In the genomic region with DNA sequence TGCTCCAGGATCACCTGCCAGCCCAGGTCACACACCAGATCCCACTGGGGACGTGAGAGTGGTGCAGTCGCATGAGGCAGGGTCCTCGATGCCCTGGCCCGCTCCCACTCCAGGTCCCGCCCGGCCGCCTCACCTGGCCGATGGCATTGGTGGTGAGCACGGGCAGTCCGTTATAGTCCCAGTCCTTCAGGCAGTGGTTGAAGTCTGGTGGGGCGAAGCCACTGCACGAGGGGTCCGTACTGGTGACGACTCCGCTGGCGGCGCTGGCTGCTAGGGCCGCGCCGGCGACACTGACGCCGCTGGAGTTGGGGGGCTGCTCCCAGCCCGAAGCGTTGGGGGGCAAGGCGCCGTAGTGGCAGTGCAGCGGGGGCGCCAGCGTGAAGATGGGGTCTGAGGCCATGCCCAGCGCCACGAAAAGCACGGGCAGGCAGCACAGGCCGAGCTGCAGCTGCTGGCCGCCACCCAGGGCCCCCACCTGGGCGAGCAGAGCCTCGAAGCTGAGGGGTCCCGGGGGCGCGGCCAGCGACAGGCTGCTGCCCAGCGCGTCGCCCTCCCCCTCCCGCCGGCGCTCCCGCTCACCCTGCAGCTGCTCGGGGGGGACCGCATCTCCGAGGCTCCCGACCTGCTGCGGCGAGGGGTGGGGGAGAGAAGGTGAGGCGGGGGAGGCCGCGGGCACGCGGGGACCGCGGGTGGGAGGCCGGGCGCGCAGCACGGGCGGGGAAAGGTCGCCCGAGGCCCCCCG, we compare ENCODE assay signal across 9 mouse cellular contexts. TPM values are rescaled to one million over a fixed set of nuclear protein-coding genes. Genes with fewer than 3 reads are reported as not detected.
DNase-seq lines count a peak whose midpoint lies in the region; ATAC-seq and TF ChIP-seq lines count a peak whose summit lies in the region.
"Had no signal": no experiment of that assay in that cellular context is flagged by ENCODE, and none has a peak within 500 bp of the region (broad histone marks: within the 10 kb centered on the region; RNA-seq: fewer than 3 reads in every experiment).

No protein-coding gene starts in this region.

- peak overlapping the region; percentile 98 for H3K4me2 ChIP-seq in forebrain, embryonic 12.5 days
- H3K4me2 ChIP-seq in limb, embryonic 15.5 days, result peak overlapping the region; percentile 80

- intact Hi-C loops in left cerebral cortex, postnatal 36 days (cut with DNase I), result no loop called here

- no peaks in the 10 kb centered on the region for H3K9me3 ChIP-seq in forebrain, embryonic 12.5 days
- H3K9me3 ChIP-seq in limb, embryonic 15.5 days, result no peaks in the 10 kb centered on the region

- no peaks in the 10 kb centered on the region for H3K27me3 ChIP-seq in forebrain, embryonic 12.5 days
- no peaks in the 10 kb centered on the region for H3K27me3 ChIP-seq in limb, embryonic 15.5 days
- peaks cover 15% of the 10 kb centered on the region for H3K27me3 ChIP-seq in small intestine, adult 2 months (ENCODE audit: control insufficient read depth, insufficient read depth, low read length)

- no peak for TF ChIP-seq CTCF in lung, adult 2 months (IDR thresholded peaks at IDR 0.05; ENCODE audit: insufficient read depth, low read length)
- no peak for TF ChIP-seq CTCF in small intestine, adult 2 months (IDR thresholded peaks at IDR 0.05; ENCODE audit: extremely low read depth, insufficient read length, insufficient replicate concordance, low read depth, low read length)

- peaks cover 4% of the 10 kb centered on the region for H3K4me1 ChIP-seq in lung, adult 2 months (ENCODE audit: control insufficient read depth, insufficient read depth, low read length)
- H3K4me1 ChIP-seq in forebrain, embryonic 12.5 days, result peaks cover 24% of the 10 kb centered on the region
- H3K4me1 ChIP-seq in limb, embryonic 15.5 days, result peaks cover 29% of the 10 kb centered on the region
- peaks cover 6% of the 10 kb centered on the region for H3K4me1 ChIP-seq in small intestine, adult 2 months (ENCODE audit: control insufficient read depth, insufficient read depth, insufficient read length, low read length)

- peak overlapping the region; percentile 98 for H3K9ac ChIP-seq in forebrain, embryonic 12.5 days
- H3K9ac ChIP-seq in limb, embryonic 15.5 days, result peak overlapping the region; percentile 89

- H3K27ac ChIP-seq in forebrain, embryonic 12.5 days, result peak overlapping the region; percentile 89
- H3K27ac ChIP-seq in limb, embryonic 15.5 days, result peak overlapping the region; percentile 94
- no peak overlapping the region for H3K27ac ChIP-seq in small intestine, adult 2 months (ENCODE audit: insufficient read depth, low read depth, low read length)

- no peak for DNase-seq in lung, adult 2 months
- DNase-seq in lung, postnatal 25 days (ENCODE audit: low spot score), result no peak
- DNase-seq in cerebellum, postnatal 10 days, result peak; percentile 84 to 85
- no peak for DNase-seq in left cerebral cortex, postnatal 36 days (ENCODE audit: low spot score in 2 of 2)

- peak overlapping the region; percentile 70 for H3K4me3 ChIP-seq in lung, adult 2 months (replicated peaks; ENCODE audit: extremely low read depth, low read depth, low read length)
- H3K4me3 ChIP-seq in forebrain, embryonic 12.5 days (replicated peaks), result peak overlapping the region; percentile 97
- H3K4me3 ChIP-seq in limb, embryonic 15.5 days, result peak overlapping the region; percentile 92
- peak overlapping the region; percentile 72 for H3K4me3 ChIP-seq in small intestine, adult 2 months (ENCODE audit: low read depth, low read length)

- peaks cover 46% of the 10 kb centered on the region for H3K36me3 ChIP-seq in forebrain, embryonic 12.5 days (replicated peaks)
- H3K36me3 ChIP-seq in limb, embryonic 15.5 days, result peaks cover 48% of the 10 kb centered on the region
- no peaks in the 10 kb centered on the region for H3K36me3 ChIP-seq in small intestine, adult 2 months (ENCODE audit: control insufficient read depth, insufficient read depth, low read length)

- WGBS in lung, adult 2 months, result 6% methylated on average over 67 of the region's 69 CpGs
- WGBS in forebrain, embryonic 12.5 days, result 2% methylated on average over 55 of the region's 69 CpGs
- 2% methylated on average over 52 of the region's 69 CpGs for WGBS in limb, embryonic 15.5 days
- WGBS in small intestine, adult 2 months, result 5% methylated on average over 69 of the region's 69 CpGs

- no peak for TF ChIP-seq POLR2A in lung, adult 2 months (IDR thresholded peaks at IDR 0.05; ENCODE audit: borderline replicate concordance, extremely low read depth, low read depth, low read length)
- TF ChIP-seq POLR2A in small intestine, adult 2 months (IDR thresholded peaks at IDR 0.05; ENCODE audit: low read depth, low read length), result no peak

- ATAC-seq in forebrain, embryonic 12.5 days (ENCODE audit: low FRiP score), result peak; percentile 69
- ATAC-seq in limb, embryonic 15.5 days (ENCODE audit: insufficient number of reproducible peaks, low FRiP score, low TSS enrichment, low read depth), result peak; percentile 32; the same call in 1 of the 2 replicates

RNA-seq across cellular contexts. Expression of gene Slc22a17, which starts 0.7 kb away (rescaled TPM):
- polyA plus RNA-seq in lung, adult 2 months (2012; rRNA removed), result 61.8 and 63.8 TPM in 2 replicates
- 93.3 and 97.8 TPM in 2 replicates for polyA plus RNA-seq in forebrain, embryonic 12.5 days (2016; fragmentation: Nextera tagmentation; extraction: Ambion mirVana)
- polyA plus RNA-seq in limb, embryonic 15.5 days (2015; fragmentation: Nextera tagmentation; extraction: Ambion mirVana), result 56.3 and 70.6 TPM in 2 replicates
- polyA plus RNA-seq in small intestine, adult 2 months (2012; rRNA removed), result 15.2 and 18.0 TPM in 2 replicates
- 100 to 1,000 TPM; 618 to 651 TPM for total RNA-seq in left cerebral cortex, postnatal 36 days (2021)

RNA-seq across cellular contexts. Expression of gene Efs, which starts 13.6 kb away (rescaled TPM):
- polyA plus RNA-seq in lung, adult 2 months (2012; rRNA removed), result 11.8 and 16.3 TPM in 2 replicates
- 36.8 and 37.8 TPM in 2 replicates for polyA plus RNA-seq in forebrain, embryonic 12.5 days (2016; fragmentation: Nextera tagmentation; extraction: Ambion mirVana)
- 57.2 and 58.0 TPM in 2 replicates for polyA plus RNA-seq in limb, embryonic 15.5 days (2015; fragmentation: Nextera tagmentation; extraction: Ambion mirVana)
- polyA plus RNA-seq in small intestine, adult 2 months (2012; rRNA removed), result 5.4 and 5.7 TPM in 2 replicates
- total RNA-seq in left cerebral cortex, postnatal 36 days (2021), result 1 to 10 TPM; 7.1 to 7.3 TPM
- total RNA-seq: common myeloid progenitor, adult 5-6 weeks; neutrophil, adult 5-6 weeks had no signal

RNA-seq across cellular contexts. Expression of gene Pabpn1, which starts 20.0 kb away (rescaled TPM):
- polyA plus RNA-seq in lung, adult 2 months (2012; rRNA removed), result 77.5 and 112 TPM in 2 replicates
- 199 and 211 TPM in 2 replicates for polyA plus RNA-seq in forebrain, embryonic 12.5 days (2016; fragmentation: Nextera tagmentation; extraction: Ambion mirVana)
- polyA plus RNA-seq in limb, embryonic 15.5 days (2015; fragmentation: Nextera tagmentation; extraction: Ambion mirVana), result 83.4 and 94.3 TPM in 2 replicates
- 19.7 and 36.0 TPM in 2 replicates for polyA plus RNA-seq in small intestine, adult 2 months (2012; rRNA removed)
- 100 to 1,000 TPM; 194 to 280 TPM for total RNA-seq in left cerebral cortex, postnatal 36 days (2021)

RNA-seq across cellular contexts. Expression of gene Il25, which starts 20.2 kb away (rescaled TPM):
- not detected in 2 replicates for polyA plus RNA-seq in lung, adult 2 months (2012; rRNA removed)
- polyA plus RNA-seq in forebrain, embryonic 12.5 days (2016; fragmentation: Nextera tagmentation; extraction: Ambion mirVana), result not detected in 2 replicates
- not detected in 2 replicates for polyA plus RNA-seq in limb, embryonic 15.5 days (2015; fragmentation: Nextera tagmentation; extraction: Ambion mirVana)
- 0.53 and 1.1 TPM in 2 replicates for polyA plus RNA-seq in small intestine, adult 2 months (2012; rRNA removed)
- not detected for total RNA-seq in left cerebral cortex, postnatal 36 days (2021)
- total RNA-seq: common myeloid progenitor, adult 5-6 weeks; neutrophil, adult 5-6 weeks had no signal

RNA-seq across cellular contexts. Expression of gene Cmtm5, which starts 23.8 kb away (rescaled TPM):
- 0.69 and 2.2 TPM in 2 replicates for polyA plus RNA-seq in lung, adult 2 months (2012; rRNA removed)
- 1.4 and 2.0 TPM in 2 replicates for polyA plus RNA-seq in forebrain, embryonic 12.5 days (2016; fragmentation: Nextera tagmentation; extraction: Ambion mirVana)
- polyA plus RNA-seq in limb, embryonic 15.5 days (2015; fragmentation: Nextera tagmentation; extraction: Ambion mirVana), result 12.7 and 12.9 TPM in 2 replicates
- polyA plus RNA-seq in small intestine, adult 2 months (2012; rRNA removed), result 0.46 and 0.93 TPM in 2 replicates
- total RNA-seq in left cerebral cortex, postnatal 36 days (2021), result 10 to 100 TPM; 56.6 to 59.4 TPM
- total RNA-seq: common myeloid progenitor, adult 5-6 weeks; neutrophil, adult 5-6 weeks had no signal

Comparison
In these comparisons a context has a peak if more than half of its experiments do, and no peak if none do; other contexts are left out.
1. DNase-seq: peak in cerebellum, postnatal 10 days (2 of 2); none in lung, adult 2 months (single experiment), lung, postnatal 25 days (single experiment) and left cerebral cortex, postnatal 36 days (0 of 2).
2. Peak in every context shown above with its lines, with median percentiles within 50 percentile points of each other: H3K4me3 ChIP-seq.